ENCODE assay signal across 7 mouse cellular contexts in the genomic region with DNA sequence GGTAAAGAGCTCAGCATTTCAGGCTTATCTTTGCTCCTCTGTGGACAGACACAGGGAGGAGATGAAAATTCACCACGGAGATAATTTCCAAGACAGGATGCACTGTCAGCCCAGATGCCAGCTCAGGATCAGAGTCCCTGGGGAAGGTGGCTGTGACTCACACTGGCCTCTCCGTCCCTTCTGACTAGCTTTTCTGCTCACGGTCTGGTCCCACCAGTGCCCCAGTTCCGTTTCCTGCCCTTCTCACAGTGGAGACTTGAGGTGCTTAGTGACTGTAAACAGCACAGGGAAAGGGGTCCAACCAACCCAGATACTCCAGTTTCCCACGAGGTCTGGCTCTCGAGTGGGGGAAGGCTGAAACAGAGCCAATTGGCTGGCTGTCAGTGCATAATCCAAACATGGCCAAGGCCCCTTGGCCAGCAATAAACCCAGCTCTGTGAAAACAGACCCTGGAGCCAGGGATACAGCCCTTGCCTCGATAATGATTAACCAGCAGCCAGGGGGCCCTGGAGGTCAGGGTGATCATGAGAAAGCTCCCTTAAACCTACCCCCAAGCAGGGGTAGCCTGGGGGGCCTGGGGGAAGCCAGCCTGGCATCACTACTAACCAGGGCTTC.
DNase-seq lines count a peak whose midpoint lies in the region; ATAC-seq lines count a peak whose summit lies in the region.

No protein-coding gene starts in this region.

- no peaks in the 10 kb centered on the region for H3K27me3 ChIP-seq in heart, embryonic 16.5 days (ENCODE audit: control insufficient read depth, insufficient read depth, low read length)

- peak; percentile 38 for DNase-seq in ovary, adult 18-20 months (ENCODE audit: low spot score)
- no peak for DNase-seq in ovary, postnatal 10 days (ENCODE audit: low spot score)
- DNase-seq in layer of hippocampus, adult 9-11 months: peak; percentile 19
- DNase-seq in thymus, postnatal 4 days: no peak
- DNase-seq in c-Kit-positive CD71-positive TER-119-positive erythroid progenitor cells, embryonic 14.5 days (ENCODE audit: low spot score): no peak

- H3K4me2 ChIP-seq in heart, embryonic 16.5 days (ENCODE audit: low read depth, low read length): no peak overlapping the region

- 17% methylated on average over 7 of the region's 7 CpGs for WGBS in heart, embryonic 16.5 days

- H3K4me1 ChIP-seq in heart, embryonic 16.5 days (ENCODE audit: control insufficient read depth, insufficient read depth, low read length): peaks cover 7% of the 10 kb centered on the region

- no peaks in the 10 kb centered on the region for H3K36me3 ChIP-seq in heart, embryonic 16.5 days (ENCODE audit: control insufficient read depth, insufficient read depth)

- H3K9me3 ChIP-seq in heart, embryonic 16.5 days (replicated peaks; ENCODE audit: control insufficient read depth, low read length): no peaks in the 10 kb centered on the region

- no peak overlapping the region for H3K27ac ChIP-seq in heart, embryonic 16.5 days (ENCODE audit: low read length)

- peak; percentile 29 for ATAC-seq in heart, embryonic 16.5 days (replicated peaks; ENCODE audit: extremely low read depth, insufficient read depth, low FRiP score)
- ATAC-seq in megakaryocyte-erythroid progenitor cell, adult 5-6 weeks (replicated peaks; ENCODE audit: low FRiP score, low TSS enrichment, poor library complexity, severe bottlenecking): 0 out of 2 replicates have a peak, but pooled peaks have one; percentile 5

- H3K9ac ChIP-seq in heart, embryonic 16.5 days (ENCODE audit: low read length): no peak overlapping the region

- no peak overlapping the region for H3K4me3 ChIP-seq in heart, embryonic 16.5 days (ENCODE audit: low read length)

Comparison
In these comparisons a context has a peak if more than half of its experiments do, and no peak if none do; other contexts are left out.
1. DNase-seq: peak in ovary, adult 18-20 months (single experiment) and layer of hippocampus, adult 9-11 months (single experiment); none in ovary, postnatal 10 days (single experiment), thymus, postnatal 4 days (single experiment) and c-Kit-positive CD71-positive TER-119-positive erythroid progenitor cells, embryonic 14.5 days (single experiment).